Mouse (Mus musculus): ENCODE data around the gene Bicral.

The Bicral gene

DNA sequence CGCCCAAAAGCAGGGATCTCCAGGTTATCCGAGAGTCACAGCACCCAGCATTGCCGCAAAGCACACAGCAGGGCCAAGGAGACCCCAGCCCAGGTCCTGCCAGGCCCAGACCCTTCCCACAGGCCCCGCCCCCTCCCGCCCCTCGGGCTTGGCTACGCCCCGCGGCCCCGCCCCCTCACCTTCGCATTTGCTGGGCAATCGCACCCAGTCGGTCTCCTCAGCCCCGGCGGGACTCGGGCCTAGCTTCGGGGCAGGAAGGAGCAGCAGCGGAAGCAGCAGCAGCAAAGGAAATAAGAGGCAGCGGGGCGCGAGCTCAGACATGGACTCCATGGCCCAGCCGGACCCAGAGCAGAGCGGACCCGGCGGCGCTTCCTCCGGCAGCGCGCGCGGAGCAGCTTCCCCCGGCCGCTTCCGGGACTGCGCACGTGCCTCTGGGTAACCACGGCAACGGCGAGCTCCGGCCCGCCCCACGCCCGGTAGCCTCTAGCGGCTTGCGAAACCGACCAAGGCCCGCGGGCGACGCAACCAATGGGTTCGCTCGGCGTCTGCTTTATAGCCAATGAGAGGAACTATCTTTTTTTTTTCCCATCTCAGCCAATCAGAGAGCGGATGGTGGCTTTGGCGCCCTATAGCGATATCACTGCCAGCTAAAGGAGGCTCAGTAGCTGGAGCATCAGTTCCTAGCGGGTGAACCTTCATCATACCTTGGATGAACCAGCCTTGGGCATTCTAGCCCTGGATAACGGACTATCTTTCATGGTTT, 106.3 kb downstream of the Bicral start, which contains the start of gene Cnpy3:
Gene Cnpy3, minus strand, starts transcription at position 421 of the 763 bp plus-strand sequence.
- peak; percentile 98 for DNase-seq (ENCODE audit: low spot score)

DNA sequence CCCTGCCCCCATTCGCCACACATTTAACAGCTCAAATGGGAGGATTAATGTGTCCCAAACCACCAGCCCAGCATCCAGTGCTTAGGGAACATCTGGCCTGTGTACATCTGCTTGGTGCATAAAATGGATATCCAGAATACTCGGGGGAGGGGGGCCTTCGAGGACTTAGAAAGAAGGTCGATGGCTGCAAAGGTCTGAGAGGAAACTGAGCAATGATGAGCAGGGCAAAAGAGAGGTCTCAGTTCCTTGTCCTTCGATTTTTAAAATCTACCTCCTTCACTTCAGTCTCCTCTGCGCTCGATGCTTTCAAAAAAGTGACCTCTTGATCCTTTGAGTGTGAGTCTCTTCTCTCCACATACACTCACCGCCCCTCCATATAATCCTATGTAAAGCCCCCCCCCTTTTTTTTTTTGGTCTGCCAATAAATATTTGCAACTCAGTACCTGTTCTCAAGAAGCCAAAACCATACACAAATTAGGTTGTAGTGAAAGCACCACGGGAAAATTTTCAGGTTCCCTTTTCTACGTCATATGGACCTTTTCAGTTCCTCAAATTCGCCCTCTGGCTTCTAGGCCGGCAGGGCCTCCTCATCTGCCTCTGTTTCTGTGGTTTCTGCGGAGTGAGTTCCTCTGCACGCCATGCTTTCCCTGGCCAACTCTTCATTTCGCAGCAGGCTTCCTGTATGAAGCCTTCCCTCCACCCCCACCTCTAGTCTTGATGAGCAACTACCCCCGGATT, 107.1 kb downstream of the Bicral start:
- DNase-seq (ENCODE audit: low spot score) = no peak

DNA sequence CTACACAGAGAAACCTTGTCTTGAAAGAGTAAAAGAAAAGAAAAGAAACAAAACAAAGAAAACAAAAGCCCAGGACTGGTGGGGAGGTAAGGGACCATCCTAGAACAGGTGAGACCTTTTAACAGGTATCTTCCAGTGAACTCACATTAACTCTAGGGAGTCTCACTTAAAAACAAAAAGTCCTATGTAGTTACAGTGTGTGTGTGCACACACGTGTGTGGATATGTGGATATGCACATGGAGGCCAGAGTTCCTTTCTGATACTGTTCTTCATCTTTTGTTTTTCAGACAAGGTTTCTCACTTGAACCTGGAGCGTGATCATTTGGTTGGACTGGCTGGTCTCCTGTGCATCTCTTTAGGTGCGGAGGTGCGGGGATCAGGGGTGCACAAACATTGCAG, 107.7 kb downstream of the Bicral start:
- DNase-seq (ENCODE audit: low spot score) = no peak

DNA sequence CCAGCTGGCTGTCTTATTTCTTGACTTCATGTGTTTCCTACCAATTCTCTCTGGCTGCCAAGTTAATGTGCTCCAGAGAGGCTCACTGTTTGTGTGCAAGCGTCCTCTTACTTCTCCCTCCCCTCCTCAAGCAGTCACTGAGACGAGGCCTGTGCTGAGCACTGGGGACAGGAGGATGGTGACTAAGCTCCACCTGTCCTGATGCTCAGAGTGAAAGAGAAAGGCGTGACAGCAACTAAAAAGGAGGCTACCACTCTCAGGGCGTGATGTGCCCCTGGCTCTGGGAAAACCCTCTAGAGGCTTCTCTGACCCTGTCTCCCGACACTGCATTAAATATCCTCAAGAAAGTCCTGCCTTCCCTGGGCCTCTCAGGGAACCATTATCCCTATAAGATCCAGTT, 109.0 kb downstream of the Bicral start:
- no peak for DNase-seq (ENCODE audit: low spot score)
